ENCODE assay signal across 21 mouse cellular contexts in genomic region chr6:89068286-89068685, GRCm38 (mm10).
DNase-seq lines count a peak whose midpoint lies in the region; TF ChIP-seq lines count a peak whose summit lies in the region.
"Had no signal": no experiment of that assay in that cellular context is flagged by ENCODE, and none has a peak within 500 bp of the region (broad histone marks: within the 10 kb centered on the region; RNA-seq: fewer than 3 reads in every experiment).

No protein-coding gene starts in this region.

- no peaks in the 10 kb centered on the region for H3K27me3 ChIP-seq in C2C12 (ENCODE audit: control insufficient read depth, insufficient read depth, insufficient read length)
- H3K27me3 ChIP-seq: embryonic facial prominence, embryonic 13.5 days; forebrain, embryonic 13.5 days; liver, embryonic 13.5 days; neural tube, embryonic 15.5 days; Patski had no signal

- DNase-seq in adrenal gland, postnatal 36 days: peak; percentile 6 to 20
- no peak for DNase-seq in adrenal gland, postnatal 25 days
- peak; percentile 46 to 55 for DNase-seq in right cerebral cortex, adult 2 months (ENCODE audit: low spot score in 2 of 2)
- DNase-seq in right cerebral cortex, postnatal 14 days: no peak
- no peak for DNase-seq in kidney, adult 18-20 months
- no peak for DNase-seq in embryo, embryonic 11 days
- DNase-seq: cerebellum, adult 18-20 months; cerebellum, postnatal 25 days; heart, postnatal 4 days; kidney, adult 8-10 months; kidney, postnatal 10 days; liver, embryonic 13.5 days; lung, adult 2 months; lung, postnatal 14 days had no signal

- no peaks in the 10 kb centered on the region for H3K79me3 ChIP-seq in C2C12 (ENCODE audit: low read depth)

- no peak for TF ChIP-seq CTCF in C2C12 (IDR thresholded peaks at IDR 0.05; ENCODE audit: control insufficient read depth, insufficient read depth, insufficient read length)

- no peak overlapping the region for H3K4me3 ChIP-seq in C2C12 (ENCODE audit: insufficient read depth, poor library complexity, severe bottlenecking)
- H3K4me3 ChIP-seq: embryonic facial prominence, embryonic 13.5 days; erythroblast, embryonic 14.5 days; forebrain, embryonic 13.5 days; heart, embryonic 10.5 days; liver, embryonic 13.5 days; neural tube, embryonic 15.5 days had no signal

- H3K36me3 ChIP-seq in C2C12 (ENCODE audit: control insufficient read depth, insufficient read depth): no peaks in the 10 kb centered on the region
- H3K36me3 ChIP-seq: embryonic facial prominence, embryonic 13.5 days; heart, embryonic 10.5 days; liver, embryonic 13.5 days; neural tube, embryonic 15.5 days had no signal

- no peak overlapping the region for H3ac ChIP-seq in C2C12 (ENCODE audit: control insufficient read depth, insufficient read length, low read depth)

- H3K79me2 ChIP-seq in C2C12 (ENCODE audit: control insufficient read depth, insufficient read depth): no peaks in the 10 kb centered on the region

TF ChIP-seq in C2C12, 6 proteins besides CTCF, POLR2A, EP300 and RAD21:
- peak; percentile 99 for TF ChIP-seq FOSL1 (IDR thresholded peaks at IDR 0.05; ENCODE audit: insufficient read depth, low read length, poor library complexity, severe bottlenecking)
- no peak for TF ChIP-seq USF1 (IDR thresholded peaks at IDR 0.05; ENCODE audit: low read depth)
- TF ChIP-seq CEBPB (IDR thresholded peaks at IDR 0.05; ENCODE audit: low read depth): no peak
- peak; percentile 49 for TF ChIP-seq MYOD1 (IDR thresholded peaks at IDR 0.05; ENCODE audit: control insufficient read depth, insufficient read length, low read depth)

Comparison
In these comparisons a context has a peak if more than half of its experiments do, and no peak if none do; other contexts are left out.
1. DNase-seq: peak in adrenal gland, postnatal 36 days (2 of 2) and right cerebral cortex, adult 2 months (2 of 2); none in adrenal gland, postnatal 25 days (single experiment), right cerebral cortex, postnatal 14 days (single experiment), kidney, adult 18-20 months (single experiment) and embryo, embryonic 11 days (single experiment).